Mouse (Mus musculus) common myeloid progenitor, adult 5-6 weeks (primary cell): Measurements from ENCODE around the gene Trpv5. TPM values are rescaled to one million over a fixed set of nuclear protein-coding genes. Genes with fewer than 3 reads are reported as not detected.

Experiments used
- total RNA-seq: library from RNA; stranded (forward); fragments of 200-1000, 187-1606 nt; gene quantifications from 2 replicates; pipeline ENCODE4 v1.2.3, GENCODE M21; 2017

The Trpv5 gene
- total RNA-seq, 1 experiment from 2014 or later: not detected

Other genes with a start within 250 kb of the Trpv5 start
- gene Gm10334, start 234.6 kb downstream of the Trpv5 start, total RNA-seq: not detected in 2 replicates
- gene Prss1, start 221.8 kb downstream of the Trpv5 start, total RNA-seq: not detected in 2 replicates
- gene Prss2, start 159.0 kb downstream of the Trpv5 start, total RNA-seq: not detected in 2 replicates
- 3.2 and 6.5 TPM in 2 replicates for gene Ephb6, start 75.3 kb downstream of the Trpv5 start, total RNA-seq
- gene Trpv6, start 44.4 kb downstream of the Trpv5 start, total RNA-seq: not detected in 2 replicates
- not detected in 2 replicates for gene Llcfc1, start 3.7 kb upstream of the Trpv5 start, total RNA-seq
- 21.9 and 39.3 TPM in 2 replicates for gene Kel, start 23.6 kb upstream of the Trpv5 start, total RNA-seq
- not detected in 2 replicates for gene Olfr459, start 94.4 kb upstream of the Trpv5 start, total RNA-seq
- gene Pip, start 166.8 kb upstream of the Trpv5 start, total RNA-seq: not detected in 2 replicates
- not detected in 2 replicates for gene Sval2, start 172.2 kb upstream of the Trpv5 start, total RNA-seq